Mouse (Mus musculus) CH12.LX (cell line): ENCODE measurements around the gene A830031A19Rik. TPM values are rescaled to one million over a fixed set of nuclear protein-coding genes. Genes with fewer than 3 reads are reported as not detected.

ENCODE experiments used
- DNase-seq: peaks from one replicate; pipeline ENCODE4 v3.0.0-alpha.2; 2013; ENCODE audit errors: extremely low read depth
- H3K27ac ChIP-seq: 2 replicates; pipeline ENCODE4 v1.5.1; 2012; ENCODE audit warnings: low read depth, mild to moderate bottlenecking, control low read depth, moderate library complexity; ENCODE audit not compliant: insufficient read depth
- H3K27me3 ChIP-seq: replicated peaks from 2 replicates; pipeline ENCODE3; 2012; ENCODE audit warnings: inconsistent platforms
- H3K36me3 ChIP-seq, 2 experiments: replicated peaks in 1 of 2; 2 replicates each; pipeline versions ENCODE3 to v1.6.1; 2012; ENCODE audit warnings: inconsistent platforms in 1 of 2, low read length in 1 of 2, mild to moderate bottlenecking in 1 of 2, mixed read lengths in 1 of 2, moderate library complexity in 1 of 2; ENCODE audit not compliant: control insufficient read depth in 1 of 2, insufficient read depth in 1 of 2
- H3K4me1 ChIP-seq, 2 experiments: 2 replicates each; pipeline ENCODE4 v1.6.1; 2012; ENCODE audit warnings: inconsistent platforms in 1 of 2, moderate library complexity in 1 of 2; ENCODE audit not compliant: insufficient read depth in 2 of 2, control insufficient read depth in 1 of 2
- H3K4me2 ChIP-seq: 2 replicates; pipeline ENCODE4 v1.6.1; 2012; ENCODE audit warnings: low read depth, mild to moderate bottlenecking, control low read depth; ENCODE audit not compliant: poor library complexity, insufficient read depth, severe bottlenecking
- H3K4me3 ChIP-seq, 3 experiments: fragments of 150-350 bp in 1 of 3; sonication (generic) in 1 of 3; replicated peaks in 1 of 3; 2 replicates each; pipeline versions ENCODE3 to v1.5.1; 2011 to 2012; ENCODE audit warnings: low read depth in 2 of 3, low read length in 2 of 3, mild to moderate bottlenecking in 2 of 3, moderate library complexity in 2 of 3, control low read depth in 1 of 3, improper control_type of control experiment in 1 of 3, inconsistent platforms in 1 of 3, mixed read lengths in 1 of 3; ENCODE audit not compliant: poor library complexity in 1 of 3
- H3K79me2 ChIP-seq: replicated peaks from 2 replicates; pipeline ENCODE4 v1.6.1; 2012; ENCODE audit warnings: mild to moderate bottlenecking, moderate library complexity; ENCODE audit not compliant: control insufficient read depth, poor library complexity, insufficient read depth, severe bottlenecking; ENCODE audit errors: extremely low read depth
- H3K9ac ChIP-seq: 2 replicates; pipeline ENCODE4 v1.6.1; 2012; ENCODE audit warnings: low read depth, mild to moderate bottlenecking, control low read depth, moderate library complexity; ENCODE audit not compliant: insufficient read depth
- H3K9me3 ChIP-seq: replicated peaks from 2 replicates; pipeline ENCODE3; 2012; ENCODE audit warnings: low read length, inconsistent platforms, mixed read lengths
- E2F4 ChIP-seq: IDR thresholded peaks from 2 replicates; pipeline ENCODE4 v1.6.1; 2011; ENCODE audit warnings: low read depth, low read length, improper control_type of control experiment; ENCODE audit not compliant: insufficient replicate concordance
- ELF1 ChIP-seq: IDR thresholded peaks from 2 replicates; pipeline ENCODE4 v1.6.1; 2014; ENCODE audit warnings: low read depth, mild to moderate bottlenecking, inconsistent platforms, low read length, improper control_type of control experiment
- EP300 ChIP-seq: IDR thresholded peaks from 2 replicates; pipeline ENCODE4 v1.6.1; 2011; ENCODE audit warnings: low read length, improper control_type of control experiment
- HCFC1 ChIP-seq: IDR thresholded peaks from 2 replicates; pipeline ENCODE4 v1.6.1; 2012; ENCODE audit warnings: low read depth, mild to moderate bottlenecking, inconsistent platforms, low read length, improper control_type of control experiment
- IRF4 ChIP-seq: IDR thresholded peaks from 2 replicates; pipeline ENCODE4 v1.6.1; 2014; ENCODE audit warnings: low read depth, mild to moderate bottlenecking, inconsistent platforms, low read length, improper control_type of control experiment
- JUN ChIP-seq: IDR thresholded peaks from 2 replicates; pipeline ENCODE4 v1.6.1; 2011; ENCODE audit warnings: low read depth, mild to moderate bottlenecking, low read length, improper control_type of control experiment, moderate library complexity; ENCODE audit not compliant: insufficient read depth
- MAFK ChIP-seq: IDR thresholded peaks from 2 replicates; pipeline ENCODE4 v1.6.1; 2011; ENCODE audit warnings: low read length, improper control_type of control experiment; ENCODE audit not compliant: insufficient replicate concordance
- MAX ChIP-seq: IDR thresholded peaks from 2 replicates; pipeline ENCODE4 v1.6.1; 2011; ENCODE audit warnings: low read length, improper control_type of control experiment
- MXI1 ChIP-seq: IDR thresholded peaks from 2 replicates; pipeline ENCODE4 v1.6.1; 2011; ENCODE audit warnings: mild to moderate bottlenecking, low read depth, low read length, improper control_type of control experiment
- PAX5 ChIP-seq: IDR thresholded peaks from 2 replicates; pipeline ENCODE4 v1.6.1; 2012; ENCODE audit warnings: low read length, inconsistent platforms, mixed read lengths
- POLR2AphosphoS2 ChIP-seq: IDR thresholded peaks from 2 replicates; pipeline ENCODE4 v1.6.1; 2011; ENCODE audit warnings: low read depth, low read length, improper control_type of control experiment
- RAD21 ChIP-seq: IDR thresholded peaks from 2 replicates; pipeline ENCODE4 v1.6.1; 2011; ENCODE audit warnings: low read depth, mild to moderate bottlenecking, low read length, improper control_type of control experiment, moderate library complexity
- RCOR1 ChIP-seq: conservative IDR thresholded peaks from 2 replicates; pipeline ENCODE4 v1.6.1; 2012; ENCODE audit warnings: low read depth, mild to moderate bottlenecking, inconsistent platforms, low read length, improper control_type of control experiment
- SMC3 ChIP-seq: IDR thresholded peaks from 2 replicates; pipeline ENCODE4 v1.6.1; 2011; ENCODE audit warnings: low read depth, low read length, improper control_type of control experiment
- TCF12 ChIP-seq: IDR thresholded peaks from 2 replicates; pipeline ENCODE4 v1.6.1; 2014; ENCODE audit warnings: low read depth, mild to moderate bottlenecking, inconsistent platforms, low read length, improper control_type of control experiment
- UBTF ChIP-seq: IDR thresholded peaks from 2 replicates; pipeline ENCODE4 v1.6.1; 2012; ENCODE audit warnings: low read depth, mild to moderate bottlenecking, inconsistent platforms, low read length, improper control_type of control experiment, moderate library complexity
- dilution Hi-C: fragments of 300-500 bp; cut with MboI; formaldehyde crosslinking; loops from 2 replicates; pipeline ENCODE4 v1.14.3; 2020; ENCODE audit warnings: low sequenced_read_pairs; ENCODE audit not compliant: extremely low pct_unique_long_range_greater_than_20kb, extremely low pct_ligation_motif_present
- in situ Hi-C: fragments of 300-500 bp; cut with MboI; formaldehyde crosslinking; loops from 3 replicates; pipeline ENCODE4 v1.14.3; 2019; ENCODE audit warnings: low sequenced_read_pairs, low pct_ligation_motif_present, low pct_unique_long_range_greater_than_20kb, mixed read lengths
- polyA plus RNA-seq: library from polyadenylated mRNA; unstranded; fragments of >175 nt; gene quantifications from 2 replicates; pipeline ENCODE4 v1.2.1, GENCODE M21; 2012; ENCODE audit warnings: low read depth; ENCODE audit not compliant: insufficient read length
- total RNA-seq, 2 experiments: library from RNA; depleted of rRNA; stranded (reverse); fragments of 300-350 nt in 1 of 2; fragments of >200 nt in 1 of 2; gene quantifications; 2 replicates each; pipeline ENCODE4 v1.2.3; 2012 to 2014

Gene A830031A19Rik
- total and polyA plus RNA-seq, 3 experiments = not detected

- TF ChIP-seq IRF4 (no peak), E2F4 (no peak), SMC3 (no peak), TCF12 (no peak), RCOR1 (no peak), UBTF (no peak), MAFK (no peak), ELF1 (no peak), MAX (no peak), JUN (no peak), HCFC1 (no peak)
- H3K4me3 ChIP-seq = no peak overlapping the region
- peaks cover 8 to 96% of the 10 kb centered on the region in 2 experiments for H3K4me1 ChIP-seq
- no peak overlapping the region for H3K27ac ChIP-seq
- dilution Hi-C loops (no loop called here), in situ Hi-C loops (no loop called here)
- H3K36me3 ChIP-seq = peaks cover 0 to 86% of the 10 kb centered on the region in 2 experiments
- no peaks in the 10 kb centered on the region for H3K27me3 ChIP-seq
- no peak overlapping the region for H3K4me2 ChIP-seq
- H3K9me3 ChIP-seq = no peaks in the 10 kb centered on the region
- no peak for DNase-seq
- H3K9ac ChIP-seq = no peak overlapping the region
- peaks cover 2% of the 10 kb centered on the region for H3K79me2 ChIP-seq
Observed at GRCm38 (mm10) chr11:24091393-24092080, 16.7 kb upstream of the A830031A19Rik start.

- TF ChIP-seq ELF1 (no peak), EP300 (no peak), POLR2AphosphoS2 (no peak), PAX5 (no peak), HCFC1 (no peak), MAX (no peak), RAD21 (no peak), MXI1 (no peak)
- TF ChIP-seq, all 38 proteins: peak for 0
- in situ Hi-C loops = no loop called here
- H3K9me3 ChIP-seq = no peaks in the 10 kb centered on the region
- peaks cover 13 to 96% of the 10 kb centered on the region in 2 experiments for H3K4me1 ChIP-seq
- no peaks in the 10 kb centered on the region for H3K27me3 ChIP-seq
- H3K79me2 ChIP-seq = peaks cover 2% of the 10 kb centered on the region
- H3K4me2 ChIP-seq = no peak overlapping the region
- no peak overlapping the region for H3K4me3 ChIP-seq
- H3K36me3 ChIP-seq = peaks cover 5 to 89% of the 10 kb centered on the region in 2 experiments
- H3K27ac ChIP-seq = no peak overlapping the region
- DNase-seq = no peak
- dilution Hi-C loops = no loop called here
- H3K9ac ChIP-seq = no peak overlapping the region
Observed at GRCm38 (mm10) chr11:24090443-24090842, 15.6 kb upstream of the A830031A19Rik start.
